Mouse (Mus musculus) midbrain, embryonic 12.5 days (tissue): ENCODE results near the gene Hapln1. TPM values are rescaled to one million over a fixed set of nuclear protein-coding genes. Genes with fewer than 3 reads are reported as not detected.

Experiments used
- ATAC-seq: fragments of 200-750 bp; cut with Nextera tagmentation; 2 replicates; pipeline ENCODE4 v1.8.0; 2017; ENCODE audit warnings: low read depth, moderate TSS enrichment, moderate library complexity; ENCODE audit not compliant: low FRiP score
- H3K27ac ChIP-seq: fragments of 300-500 bp; sonication (generic); replicated peaks from 2 replicates; pipeline ENCODE4 v1.5.1; 2016; ENCODE audit warnings: mild to moderate bottlenecking
- H3K27me3 ChIP-seq: fragments of 300-500 bp; sonication (generic); 2 replicates; pipeline ENCODE4 v1.6.1; 2016; ENCODE audit warnings: mild to moderate bottlenecking
- H3K36me3 ChIP-seq: fragments of 300-500 bp; sonication (generic); 2 replicates; pipeline ENCODE4 v1.6.1; 2016
- H3K4me1 ChIP-seq: fragments of 300-500 bp; sonication (generic); 2 replicates; pipeline ENCODE4 v1.6.1; 2016
- H3K4me2 ChIP-seq: fragments of 300-500 bp; sonication (generic); replicated peaks from 2 replicates; pipeline ENCODE4 v1.6.1; 2016; ENCODE audit warnings: mild to moderate bottlenecking, moderate library complexity
- H3K4me3 ChIP-seq: fragments of 300-500 bp; sonication (generic); 2 replicates; pipeline ENCODE4 v1.5.1; 2016; ENCODE audit warnings: mild to moderate bottlenecking
- H3K9ac ChIP-seq: fragments of 300-500 bp; sonication (generic); replicated peaks from 2 replicates; pipeline ENCODE4 v1.6.1; 2016; ENCODE audit warnings: mild to moderate bottlenecking, moderate library complexity
- H3K9me3 ChIP-seq: fragments of 300-500 bp; sonication (generic); 2 replicates; pipeline ENCODE4 v1.6.1; 2016; ENCODE audit warnings: mild to moderate bottlenecking
- WGBS: fragments of 180-500 bp; shearing (Covaris S2); methylation state at CpG from one replicate; pipeline ENCODE4 v1.1.7; 2016; 5-methylcytosine and 5-hydroxymethylcytosine counted together
- polyA plus RNA-seq: library from polyadenylated mRNA; unstranded; fragments of >200 nt; fragmentation: Nextera tagmentation; extraction: Ambion mirVana; gene quantifications from 2 replicates; pipeline ENCODE4 v1.2.1, GENCODE M21; 2016

The Hapln1 gene
- 7.5 and 10.8 TPM in 2 replicates for polyA plus RNA-seq

DNA sequence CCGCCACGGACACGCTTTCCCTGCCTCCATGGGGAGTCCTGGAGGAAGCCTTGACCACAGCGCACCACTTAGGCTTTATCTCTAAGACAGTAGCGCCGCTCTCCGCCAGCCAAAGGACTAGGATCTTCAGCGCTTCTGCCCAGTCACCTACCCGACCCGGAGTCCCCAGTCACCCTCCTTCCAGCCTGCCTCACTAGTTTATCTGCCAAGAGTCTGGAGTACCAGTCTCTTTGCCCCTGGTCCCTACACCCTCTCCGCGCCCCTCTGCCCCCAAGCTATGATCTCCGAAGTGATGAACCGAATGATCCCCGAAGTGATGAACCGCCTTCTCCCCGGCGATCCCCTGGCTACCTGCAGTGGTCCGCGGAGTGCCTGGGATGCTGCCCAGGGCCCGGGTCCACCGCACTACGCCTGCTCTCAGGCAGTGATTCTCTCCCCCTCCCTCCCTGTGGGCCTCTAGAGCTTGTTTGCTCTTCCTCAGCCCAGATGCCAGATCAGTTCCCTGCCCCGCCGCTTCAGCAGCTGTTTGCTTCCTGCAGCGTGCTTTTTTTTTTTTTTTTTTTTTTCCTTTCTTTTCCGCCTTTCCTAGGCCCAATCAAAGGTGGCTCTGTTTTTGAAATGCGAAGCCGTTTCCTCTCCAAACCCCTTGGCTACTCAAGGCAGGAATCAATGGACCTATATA lies at the start of gene Hapln1:
Gene Hapln1 (plus strand): TSS at position 592 of the 682 bp plus-strand sequence.
- Histone ChIP-seq H3K9me3 (no peaks in the 10 kb centered on the region), H3K36me3 (no peaks in the 10 kb centered on the region), H3K27ac (no peak within 1 kb of the TSS), H3K4me3 (peak within 1 kb of the TSS; percentile 49), H3K27me3 (peaks cover 7% of the 10 kb centered on the region; the same call in 1 of the 2 replicates), H3K4me1 (no peaks in the 10 kb centered on the region), H3K9ac (peak within 1 kb of the TSS; percentile 65), H3K4me2 (peak within 1 kb of the TSS; percentile 81)
- WGBS: under 1% methylated on average over 29 of the region's 29 CpGs
- ATAC-seq: peak; percentile 81

DNA sequence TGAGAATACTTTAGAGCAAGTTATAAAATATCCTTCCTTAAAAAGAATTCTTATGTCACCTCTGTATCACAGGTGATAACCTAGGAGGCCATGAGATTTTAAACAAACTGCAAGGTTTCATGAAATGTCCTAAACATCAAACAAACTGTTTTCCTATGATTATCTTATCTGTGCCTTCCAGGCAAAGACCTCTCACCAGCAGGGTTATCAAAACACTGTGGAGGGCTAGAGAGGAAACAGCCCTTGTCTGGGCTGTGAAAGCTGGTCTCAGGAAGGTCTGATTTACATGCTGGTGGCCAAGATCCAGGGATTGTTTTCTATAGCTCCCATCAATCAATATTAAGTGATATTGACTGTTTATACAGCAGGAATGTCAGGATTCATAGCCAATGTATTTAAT lies 46.4 kb upstream of the Hapln1 start:
- Histone ChIP-seq H3K4me2 (no peak overlapping the region), H3K9ac (no peak overlapping the region), H3K36me3 (no peaks in the 10 kb centered on the region), H3K4me1 (no peaks in the 10 kb centered on the region), H3K27ac (no peak overlapping the region), H3K27me3 (no peaks in the 10 kb centered on the region), H3K4me3 (no peak overlapping the region), H3K9me3 (no peaks in the 10 kb centered on the region)
- no peak for ATAC-seq

DNA sequence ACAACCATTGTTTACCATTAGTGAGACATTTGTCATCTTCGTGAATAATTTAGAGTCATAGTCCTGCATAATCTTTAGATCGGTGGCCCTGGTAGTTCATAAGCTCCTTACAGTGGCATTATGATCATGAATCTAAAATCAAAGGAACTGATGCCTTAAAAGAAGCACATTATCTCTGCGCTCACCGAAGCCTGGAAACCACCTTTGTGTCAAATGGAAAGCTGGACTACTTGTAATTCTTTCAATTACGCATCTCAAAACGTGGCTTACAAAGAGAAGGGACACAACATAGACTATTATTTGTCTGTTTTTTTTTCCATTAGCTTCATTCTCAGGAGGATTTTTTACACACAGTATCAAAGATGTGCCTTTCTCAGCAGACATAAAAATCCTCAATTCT lies 45.9 kb upstream of the Hapln1 start:
- H3K4me2 ChIP-seq: no peak overlapping the region
- no peaks in the 10 kb centered on the region for H3K4me1 ChIP-seq
- no peak for ATAC-seq
- H3K27me3 ChIP-seq: no peaks in the 10 kb centered on the region
- no peak overlapping the region for H3K4me3 ChIP-seq
- H3K36me3 ChIP-seq: no peaks in the 10 kb centered on the region
- no peak overlapping the region for H3K27ac ChIP-seq
- 64% methylated on average over 6 of the region's 6 CpGs for WGBS
- H3K9me3 ChIP-seq: no peaks in the 10 kb centered on the region
- H3K9ac ChIP-seq: no peak overlapping the region

DNA sequence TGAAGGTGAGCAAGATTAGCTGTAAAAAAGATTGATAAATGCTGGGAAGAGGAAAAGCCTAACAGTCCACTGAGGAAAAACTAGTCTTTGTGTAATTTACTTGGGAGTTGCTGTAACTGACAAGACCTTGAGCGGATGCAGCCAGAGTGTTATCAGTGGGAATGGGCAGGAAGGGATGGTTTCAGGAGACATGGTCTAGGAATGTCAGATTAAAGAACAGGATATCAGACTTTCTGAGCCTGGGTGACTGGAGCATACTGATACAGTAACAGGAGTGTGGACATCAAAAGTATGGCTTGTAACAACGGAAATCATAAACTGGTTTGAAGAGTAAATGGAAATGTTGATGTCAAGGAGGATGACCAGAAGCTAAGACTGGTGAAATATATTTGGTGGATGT lies 43.0 kb upstream of the Hapln1 start:
- 95% methylated on average over 2 of the region's 2 CpGs for WGBS
- Histone ChIP-seq H3K27ac (no peak overlapping the region), H3K27me3 (no peaks in the 10 kb centered on the region), H3K9me3 (no peaks in the 10 kb centered on the region), H3K9ac (no peak overlapping the region), H3K4me2 (no peak overlapping the region), H3K36me3 (no peaks in the 10 kb centered on the region), H3K4me3 (no peak overlapping the region), H3K4me1 (no peaks in the 10 kb centered on the region)
- ATAC-seq: no peak

- WGBS: 88% methylated on average over 1 of the region's 1 CpGs
- no peak overlapping the region for H3K9ac ChIP-seq
- no peak overlapping the region for H3K4me3 ChIP-seq
- H3K27me3 ChIP-seq: no peaks in the 10 kb centered on the region
- H3K27ac ChIP-seq: no peak overlapping the region
- H3K9me3 ChIP-seq: no peaks in the 10 kb centered on the region
- no peaks in the 10 kb centered on the region for H3K4me1 ChIP-seq
- no peak for ATAC-seq
- H3K36me3 ChIP-seq: no peaks in the 10 kb centered on the region
- H3K4me2 ChIP-seq: no peak overlapping the region
Measured at GRCm38 (mm10) chr13:89499419-89499818, 40.2 kb upstream of the Hapln1 start.

GRCm38 (mm10) chr13:89521507-89521908 lies 18.1 kb upstream of the Hapln1 start:
- H3K9me3 ChIP-seq: no peaks in the 10 kb centered on the region
- no peaks in the 10 kb centered on the region for H3K27me3 ChIP-seq
- no peaks in the 10 kb centered on the region for H3K36me3 ChIP-seq
- H3K27ac ChIP-seq: no peak overlapping the region
- no peak overlapping the region for H3K4me3 ChIP-seq
- no peak for ATAC-seq
- H3K9ac ChIP-seq: no peak overlapping the region
- no peaks in the 10 kb centered on the region for H3K4me1 ChIP-seq
- no peak overlapping the region for H3K4me2 ChIP-seq

DNA sequence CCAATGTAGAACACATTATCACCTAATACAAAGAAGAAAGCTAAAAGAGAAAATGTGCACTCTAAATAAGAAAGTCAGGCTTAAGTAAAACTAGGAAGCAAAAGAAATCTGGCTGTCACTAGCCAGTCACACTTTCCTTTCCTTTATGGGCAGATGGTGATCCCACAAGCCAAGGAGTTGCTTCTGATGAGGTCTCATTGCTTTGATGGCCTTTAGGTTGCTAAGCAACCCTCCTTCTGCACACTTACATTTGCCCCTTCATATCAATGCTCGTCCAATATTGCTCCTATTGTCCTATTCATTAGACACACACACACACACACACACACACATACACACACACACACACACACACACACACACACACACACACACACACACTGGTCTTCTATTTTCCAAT lies 10.9 kb upstream of the Hapln1 start:
- ATAC-seq: no peak
- Histone ChIP-seq H3K27me3 (no peaks in the 10 kb centered on the region), H3K27ac (no peak overlapping the region), H3K9ac (no peak overlapping the region), H3K9me3 (no peaks in the 10 kb centered on the region), H3K4me2 (no peak overlapping the region), H3K4me1 (no peaks in the 10 kb centered on the region), H3K4me3 (no peak overlapping the region), H3K36me3 (no peaks in the 10 kb centered on the region)
- WGBS: 6% methylated on average over 1 of the region's 1 CpGs

GRCm38 (mm10) chr13:89530386-89530785 lies 9.2 kb upstream of the Hapln1 start:
- Histone ChIP-seq H3K9me3 (no peaks in the 10 kb centered on the region), H3K9ac (no peak overlapping the region), H3K27ac (no peak overlapping the region), H3K4me3 (no peak overlapping the region), H3K36me3 (no peaks in the 10 kb centered on the region), H3K4me2 (no peak overlapping the region), H3K27me3 (no peaks in the 10 kb centered on the region), H3K4me1 (no peaks in the 10 kb centered on the region)
- no peak for ATAC-seq
- 85% methylated on average over 2 of the region's 2 CpGs for WGBS

GRCm38 (mm10) chr13:89539887-89540264 lies 280 bp downstream of the Hapln1 start:
- Histone ChIP-seq H3K4me1 (no peaks in the 10 kb centered on the region), H3K27ac (no peak overlapping the region), H3K36me3 (no peaks in the 10 kb centered on the region), H3K4me3 (peak overlapping the region; percentile 49; the same call in 1 of the 2 replicates), H3K27me3 (peaks cover 7% of the 10 kb centered on the region; the same call in 1 of the 2 replicates), H3K4me2 (peak overlapping the region; percentile 81), H3K9ac (no peak overlapping the region), H3K9me3 (no peaks in the 10 kb centered on the region)
- 47% methylated on average over 11 of the region's 11 CpGs for WGBS
- ATAC-seq: 0 out of 2 replicates have a peak, but pooled peaks have one; percentile 8

- Histone ChIP-seq H3K4me1 (no peaks in the 10 kb centered on the region), H3K27me3 (peaks cover 7% of the 10 kb centered on the region; the same call in 1 of the 2 replicates), H3K9me3 (no peaks in the 10 kb centered on the region), H3K4me2 (no peak overlapping the region), H3K9ac (no peak overlapping the region), H3K36me3 (no peaks in the 10 kb centered on the region), H3K27ac (no peak overlapping the region), H3K4me3 (no peak overlapping the region)
- WGBS: 35% methylated on average over 11 of the region's 11 CpGs
- no peak for ATAC-seq
Measured at GRCm38 (mm10) chr13:89540301-89540982, 846 bp downstream of the Hapln1 start.

DNA sequence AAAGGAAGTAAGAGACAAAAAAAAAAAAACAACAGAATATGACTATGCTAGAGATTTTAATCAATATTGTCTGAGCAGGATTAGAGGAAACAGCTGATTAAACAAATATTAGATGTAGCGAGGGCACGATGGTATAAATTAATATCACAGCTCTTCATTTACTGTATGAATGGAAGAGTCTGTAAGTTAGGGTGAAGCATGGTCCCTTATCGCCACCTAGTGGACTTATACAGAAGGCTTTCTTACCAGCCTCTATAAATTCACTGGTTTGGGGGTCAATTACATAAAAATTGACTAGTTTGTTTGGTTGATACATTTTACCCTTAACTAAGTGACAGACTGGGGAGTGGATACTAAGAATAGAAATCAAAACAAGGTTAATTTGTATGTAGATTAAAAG lies 3.4 kb downstream of the Hapln1 start:
- WGBS: 12% methylated on average over 3 of the region's 3 CpGs
- ATAC-seq: peak; percentile 50

GRCm38 (mm10) chr13:89548203-89548740 lies 8.7 kb downstream of the Hapln1 start:
- Histone ChIP-seq H3K4me1 (no peaks in the 10 kb centered on the region), H3K27me3 (no peaks in the 10 kb centered on the region), H3K4me2 (no peak overlapping the region), H3K36me3 (no peaks in the 10 kb centered on the region), H3K27ac (no peak overlapping the region), H3K9ac (no peak overlapping the region), H3K9me3 (no peaks in the 10 kb centered on the region), H3K4me3 (no peak overlapping the region)
- no peak for ATAC-seq
- WGBS: 11% methylated on average over 2 of the region's 2 CpGs

More for the DNA sequence above, 3.4 kb downstream of the Hapln1 start:
- H3K36me3 ChIP-seq: no peaks in the 10 kb centered on the region
- peaks cover 7% of the 10 kb centered on the region; the same call in 1 of the 2 replicates for H3K27me3 ChIP-seq
- H3K27ac ChIP-seq: no peak overlapping the region
- no peak overlapping the region for H3K4me2 ChIP-seq
- no peaks in the 10 kb centered on the region for H3K4me1 ChIP-seq
- no peak overlapping the region for H3K9ac ChIP-seq
- H3K4me3 ChIP-seq: no peak overlapping the region
- no peaks in the 10 kb centered on the region for H3K9me3 ChIP-seq
